Mouse (Mus musculus) cerebellum, postnatal 14 days (tissue): Measurements from ENCODE around the gene Acr.
A peak's percentile ranks its signal among the peaks of the same experiment; 100 is the strongest.

Experiments
- DNase-seq, 2 experiments: peaks; one replicate each; pipeline ENCODE4 v3.0.0; 2021; ENCODE audit warnings: mixed read lengths in 2 of 2

Gene Acr

DNA sequence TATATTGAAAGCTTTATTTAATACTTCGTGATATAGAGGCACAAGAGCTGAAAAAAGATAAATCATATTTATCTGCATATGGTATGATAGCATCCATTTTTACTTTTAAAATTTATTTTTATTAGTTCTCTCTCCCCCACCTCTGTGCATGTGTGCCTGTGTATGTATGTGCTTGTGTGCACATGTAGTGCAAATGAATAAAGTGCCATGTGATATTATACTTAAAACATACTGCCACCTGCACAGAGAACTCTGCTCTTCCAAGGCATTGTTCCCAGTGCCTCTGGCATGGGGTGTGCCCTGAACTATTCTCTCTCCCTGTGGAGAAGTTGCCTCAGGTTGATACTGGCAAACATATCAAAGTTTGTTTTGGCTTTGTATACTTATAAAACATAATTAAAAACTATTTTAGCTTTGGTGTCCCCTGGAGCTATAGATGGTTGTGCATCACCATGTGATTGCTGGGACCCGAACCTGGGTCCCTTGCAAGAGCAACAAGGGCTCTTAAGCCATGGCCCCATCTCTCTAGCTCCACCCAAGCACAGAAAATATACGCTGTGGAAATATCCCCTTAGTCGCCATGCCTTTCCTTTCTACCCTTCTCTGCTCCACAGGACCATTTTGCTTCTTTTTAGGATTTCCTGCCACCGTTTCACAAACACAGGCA, 55.0 kb downstream of the Acr start:
- no peak for DNase-seq

- peak; percentile 86 to 93 for DNase-seq
Observed at GRCm38 (mm10) chr15:89623626-89623959, 55.5 kb downstream of the Acr start.
